Mouse (Mus musculus) CH12.LX (cell line): Measurements from ENCODE around the gene Med22. TPM values are rescaled to one million over a fixed set of nuclear protein-coding genes. Genes with fewer than 3 reads are reported as not detected.

ENCODE experiments used
- DNase-seq: peaks from one replicate; pipeline ENCODE4 v3.0.0-alpha.2; 2013; ENCODE audit errors: extremely low read depth
- H3K27ac ChIP-seq: 2 replicates; pipeline ENCODE4 v1.5.1; 2012; ENCODE audit warnings: low read depth, mild to moderate bottlenecking, control low read depth, moderate library complexity; ENCODE audit not compliant: insufficient read depth
- H3K27me3 ChIP-seq: replicated peaks from 2 replicates; pipeline ENCODE3; 2012; ENCODE audit warnings: inconsistent platforms
- H3K36me3 ChIP-seq, 2 experiments: replicated peaks in 1 of 2; 2 replicates each; pipeline versions ENCODE3 to v1.6.1; 2012; ENCODE audit warnings: inconsistent platforms in 1 of 2, low read length in 1 of 2, mild to moderate bottlenecking in 1 of 2, mixed read lengths in 1 of 2, moderate library complexity in 1 of 2; ENCODE audit not compliant: control insufficient read depth in 1 of 2, insufficient read depth in 1 of 2
- H3K4me1 ChIP-seq, 2 experiments: 2 replicates each; pipeline ENCODE4 v1.6.1; 2012; ENCODE audit warnings: inconsistent platforms in 1 of 2, moderate library complexity in 1 of 2; ENCODE audit not compliant: insufficient read depth in 2 of 2, control insufficient read depth in 1 of 2
- H3K4me2 ChIP-seq: 2 replicates; pipeline ENCODE4 v1.6.1; 2012; ENCODE audit warnings: low read depth, mild to moderate bottlenecking, control low read depth; ENCODE audit not compliant: poor library complexity, insufficient read depth, severe bottlenecking
- H3K4me3 ChIP-seq, 3 experiments: fragments of 150-350 bp in 1 of 3; sonication (generic) in 1 of 3; replicated peaks in 1 of 3; 2 replicates each; pipeline versions ENCODE3 to v1.5.1; 2011 to 2012; ENCODE audit warnings: low read depth in 2 of 3, low read length in 2 of 3, mild to moderate bottlenecking in 2 of 3, moderate library complexity in 2 of 3, control low read depth in 1 of 3, improper control_type of control experiment in 1 of 3, inconsistent platforms in 1 of 3, mixed read lengths in 1 of 3; ENCODE audit not compliant: poor library complexity in 1 of 3
- H3K79me2 ChIP-seq: replicated peaks from 2 replicates; pipeline ENCODE4 v1.6.1; 2012; ENCODE audit warnings: mild to moderate bottlenecking, moderate library complexity; ENCODE audit not compliant: control insufficient read depth, poor library complexity, insufficient read depth, severe bottlenecking; ENCODE audit errors: extremely low read depth
- H3K9ac ChIP-seq: 2 replicates; pipeline ENCODE4 v1.6.1; 2012; ENCODE audit warnings: low read depth, mild to moderate bottlenecking, control low read depth, moderate library complexity; ENCODE audit not compliant: insufficient read depth
- H3K9me3 ChIP-seq: replicated peaks from 2 replicates; pipeline ENCODE3; 2012; ENCODE audit warnings: low read length, inconsistent platforms, mixed read lengths
- CHD2 ChIP-seq: IDR thresholded peaks from 2 replicates; pipeline ENCODE4 v1.6.1; 2011; ENCODE audit warnings: low read length, improper control_type of control experiment
- HCFC1 ChIP-seq: IDR thresholded peaks from 2 replicates; pipeline ENCODE4 v1.6.1; 2012; ENCODE audit warnings: low read depth, mild to moderate bottlenecking, inconsistent platforms, low read length, improper control_type of control experiment
- JUN ChIP-seq: IDR thresholded peaks from 2 replicates; pipeline ENCODE4 v1.6.1; 2011; ENCODE audit warnings: low read depth, mild to moderate bottlenecking, low read length, improper control_type of control experiment, moderate library complexity; ENCODE audit not compliant: insufficient read depth
- JUND ChIP-seq: conservative IDR thresholded peaks from 2 replicates; pipeline ENCODE4 v1.6.1; 2011; ENCODE audit warnings: low read depth, low read length, improper control_type of control experiment
- KAT2A ChIP-seq: IDR thresholded peaks from 2 replicates; pipeline ENCODE4 v1.6.1; 2012; ENCODE audit warnings: low read length, improper control_type of control experiment, inconsistent platforms; ENCODE audit not compliant: insufficient replicate concordance
- MXI1 ChIP-seq: IDR thresholded peaks from 2 replicates; pipeline ENCODE4 v1.6.1; 2011; ENCODE audit warnings: mild to moderate bottlenecking, low read depth, low read length, improper control_type of control experiment
- NELFE ChIP-seq: IDR thresholded peaks from 2 replicates; pipeline ENCODE4 v1.6.1; 2011; ENCODE audit warnings: low read depth, low read length, improper control_type of control experiment
- PAX5 ChIP-seq: IDR thresholded peaks from 2 replicates; pipeline ENCODE4 v1.6.1; 2012; ENCODE audit warnings: low read length, inconsistent platforms, mixed read lengths
- POLR2A ChIP-seq: IDR thresholded peaks from 2 replicates; pipeline ENCODE4 v1.6.1; 2011; ENCODE audit warnings: low read depth, mild to moderate bottlenecking, improper control_type of control experiment, low read length
- SIN3A ChIP-seq: IDR thresholded peaks from 2 replicates; pipeline ENCODE4 v1.6.1; 2012; ENCODE audit warnings: low read length, improper control_type of control experiment, inconsistent platforms
- SMC3 ChIP-seq: IDR thresholded peaks from 2 replicates; pipeline ENCODE4 v1.6.1; 2011; ENCODE audit warnings: low read depth, low read length, improper control_type of control experiment
- USF1 ChIP-seq: IDR thresholded peaks from 2 replicates; pipeline ENCODE4 v1.6.1; 2014; ENCODE audit warnings: low read depth, mild to moderate bottlenecking, inconsistent platforms, low read length, improper control_type of control experiment
- ZKSCAN1 ChIP-seq: IDR thresholded peaks from 2 replicates; pipeline ENCODE4 v1.6.1; 2012; ENCODE audit warnings: low read depth, inconsistent platforms, low read length, improper control_type of control experiment, borderline replicate concordance
- ZMIZ1 ChIP-seq: IDR thresholded peaks from 2 replicates; pipeline ENCODE4 v1.6.1; 2012; ENCODE audit warnings: low read depth, mild to moderate bottlenecking, inconsistent platforms, low read length, improper control_type of control experiment
- ZNF384 ChIP-seq: IDR thresholded peaks from 2 replicates; pipeline ENCODE4 v1.6.1; 2012; ENCODE audit warnings: low read depth, low read length, improper control_type of control experiment, inconsistent platforms
- dilution Hi-C: fragments of 300-500 bp; cut with MboI; formaldehyde crosslinking; loops from 2 replicates; pipeline ENCODE4 v1.14.3; 2020; ENCODE audit warnings: low sequenced_read_pairs; ENCODE audit not compliant: extremely low pct_unique_long_range_greater_than_20kb, extremely low pct_ligation_motif_present
- in situ Hi-C: fragments of 300-500 bp; cut with MboI; formaldehyde crosslinking; loops from 3 replicates; pipeline ENCODE4 v1.14.3; 2019; ENCODE audit warnings: low sequenced_read_pairs, low pct_ligation_motif_present, low pct_unique_long_range_greater_than_20kb, mixed read lengths
- polyA plus RNA-seq: library from polyadenylated mRNA; unstranded; fragments of >175 nt; gene quantifications from 2 replicates; pipeline ENCODE4 v1.2.1, GENCODE M21; 2012; ENCODE audit warnings: low read depth; ENCODE audit not compliant: insufficient read length
- total RNA-seq, 2 experiments: library from RNA; depleted of rRNA; stranded (reverse); fragments of 300-350 nt in 1 of 2; fragments of >200 nt in 1 of 2; gene quantifications; 2 replicates each; pipeline ENCODE4 v1.2.3; 2012 to 2014

Gene Med22
- total and polyA plus RNA-seq, 3 experiments: 27.7 to 42.1 (median 37.3) TPM

- peaks cover 41 to 55% of the 10 kb centered on the region in 2 experiments for H3K36me3 ChIP-seq
- H3K4me2 ChIP-seq: no peak overlapping the region
- peaks cover 19 to 50% of the 10 kb centered on the region in 2 experiments for H3K4me1 ChIP-seq
- H3K27ac ChIP-seq: no peak overlapping the region
- no peak for DNase-seq
- no peaks in the 10 kb centered on the region for H3K27me3 ChIP-seq
- no peaks in the 10 kb centered on the region for H3K9me3 ChIP-seq
- H3K4me3 ChIP-seq: peak overlapping the region in 1 of 3 experiments; percentile 30
- TF ChIP-seq ZMIZ1 (peak; percentile 11; the same call in 1 of the 2 replicates), JUND (no peak), PAX5 (no peak), HCFC1 (no peak), SMC3 (no peak), CHD2 (peak; percentile 37), USF1 (no peak), ZKSCAN1 (no peak), ZNF384 (no peak), POLR2A (peak; percentile 69), MXI1 (no peak), JUN (no peak), NELFE (0 out of 2 replicates have a peak, but pooled peaks have one; percentile 9), KAT2A (no peak)
- dilution Hi-C loops: no loop called here
- in situ Hi-C loops: no loop called here
- H3K9ac ChIP-seq: no peak overlapping the region
- peaks cover 83% of the 10 kb centered on the region for H3K79me2 ChIP-seq
These were observed 3.1 kb upstream of the Med22 start for GRCm38 (mm10) chr2:26913416-26914147.

- Histone ChIP-seq H3K9ac (peak overlapping the region; percentile 98), H3K27ac (no peak overlapping the region)
These were observed 1.8 kb upstream of the Med22 start for GRCm38 (mm10) chr2:26912253-26912770.

More at GRCm38 (mm10) chr2:26912253-26912770, 1.8 kb upstream of the Med22 start:
- TF ChIP-seq POLR2A: peak; percentile 34
- no peak for TF ChIP-seq JUND
- TF ChIP-seq SIN3A: peak; percentile 55; the same call in 1 of the 2 replicates
- H3K36me3 ChIP-seq: peaks cover 41 to 55% of the 10 kb centered on the region in 2 experiments
- peaks cover 24 to 50% of the 10 kb centered on the region in 2 experiments for H3K4me1 ChIP-seq
- peaks cover 85% of the 10 kb centered on the region for H3K79me2 ChIP-seq
- peak overlapping the region; percentile 69 to 98 (median 97) for H3K4me3 ChIP-seq
- no peak for DNase-seq
- H3K27me3 ChIP-seq: no peaks in the 10 kb centered on the region
- peak overlapping the region; percentile 83 for H3K4me2 ChIP-seq
- in situ Hi-C loops (no loop called here), dilution Hi-C loops (no loop called here)
- H3K9me3 ChIP-seq: no peaks in the 10 kb centered on the region
